Mouse (Mus musculus) hindbrain, embryonic 14.5 days (tissue): ENCODE data around the gene Nol9. TPM values are rescaled to one million over a fixed set of nuclear protein-coding genes. Genes with fewer than 3 reads are reported as not detected.

Experiments
- ATAC-seq: fragments of 200-750 bp; cut with Nextera tagmentation; 2 replicates; pipeline ENCODE4 v1.8.0; 2017; ENCODE audit warnings: moderate number of reproducible peaks, mild to moderate bottlenecking, moderate TSS enrichment, moderate library complexity; ENCODE audit not compliant: low FRiP score
- DNase-seq: peaks from one replicate; pipeline ENCODE4 v3.0.0-alpha.2; 2015; ENCODE audit warnings: low spot score
- H3K27ac ChIP-seq: fragments of 300-500 bp; sonication (generic); 2 replicates; pipeline ENCODE4 v1.5.1; 2014; ENCODE audit warnings: mild to moderate bottlenecking, moderate library complexity
- H3K27me3 ChIP-seq: fragments of 300-500 bp; sonication (generic); 2 replicates; pipeline ENCODE4 v1.6.1; 2014; ENCODE audit warnings: mild to moderate bottlenecking, low read length, mixed read lengths; ENCODE audit not compliant: control insufficient read depth, insufficient read depth
- H3K36me3 ChIP-seq: fragments of 300-500 bp; sonication (generic); replicated peaks from 2 replicates; pipeline ENCODE4 v1.6.1; 2014; ENCODE audit not compliant: control insufficient read depth, insufficient read depth
- H3K4me1 ChIP-seq: fragments of 300-500 bp; sonication (generic); replicated peaks from 2 replicates; pipeline ENCODE4 v1.6.1; 2014; ENCODE audit warnings: antibody characterized with exemption, low read length, mixed read lengths; ENCODE audit not compliant: control insufficient read depth, insufficient read depth
- H3K4me2 ChIP-seq: fragments of 300-500 bp; sonication (generic); replicated peaks from 2 replicates; pipeline ENCODE4 v1.6.1; 2014; ENCODE audit warnings: mild to moderate bottlenecking, moderate library complexity
- H3K4me3 ChIP-seq: fragments of 300-500 bp; sonication (generic); replicated peaks from 2 replicates; pipeline ENCODE4 v1.5.1; 2014; ENCODE audit warnings: mild to moderate bottlenecking, low read length
- H3K9ac ChIP-seq: fragments of 300-500 bp; sonication (generic); 2 replicates; pipeline ENCODE4 v1.6.1; 2014
- H3K9me3 ChIP-seq: fragments of 300-500 bp; sonication (generic); 2 replicates; pipeline ENCODE4 v1.6.1; 2016; ENCODE audit warnings: low read length; ENCODE audit not compliant: control insufficient read depth
- WGBS: fragments of 180-500 bp; shearing (Covaris S2); extraction: QIAGEN DNeasy Blood & Tissue Kit; methylation state at CpG from one replicate; pipeline ENCODE4 v1.1.7; 2014; 5-methylcytosine and 5-hydroxymethylcytosine counted together
- polyA plus RNA-seq: library from polyadenylated mRNA; unstranded; fragments of >200 nt; fragmentation: Nextera tagmentation; extraction: Ambion mirVana; gene quantifications from 2 replicates; pipeline ENCODE4 v1.2.1, GENCODE M21; 2014

The Nol9 gene
- polyA plus RNA-seq, 1 experiment from 2014 or later: 26.1 TPM

GRCm38 (mm10) chr4:151999481-151999880 lies 39.6 kb upstream of the Nol9 start:
- ATAC-seq: no peak
- Histone ChIP-seq H3K9ac (no peak overlapping the region), H3K4me2 (no peak overlapping the region), H3K36me3 (no peaks in the 10 kb centered on the region), H3K4me3 (no peak overlapping the region), H3K27me3 (no peaks in the 10 kb centered on the region), H3K27ac (no peak overlapping the region), H3K9me3 (no peaks in the 10 kb centered on the region), H3K4me1 (peaks cover 9% of the 10 kb centered on the region)
- WGBS: 66% methylated on average over 3 of the region's 3 CpGs
- no peak for DNase-seq

- no peak for ATAC-seq
- Histone ChIP-seq H3K27ac (no peak overlapping the region), H3K9me3 (no peaks in the 10 kb centered on the region), H3K36me3 (no peaks in the 10 kb centered on the region), H3K4me1 (peaks cover 9% of the 10 kb centered on the region), H3K4me3 (no peak overlapping the region), H3K27me3 (no peaks in the 10 kb centered on the region), H3K4me2 (no peak overlapping the region), H3K9ac (no peak overlapping the region)
- DNase-seq: no peak
- WGBS: 44% methylated on average over 4 of the region's 4 CpGs
These were observed 38.2 kb upstream of the Nol9 start for GRCm38 (mm10) chr4:152000906-152001305.

- ATAC-seq (no peak), DNase-seq (no peak)
- H3K9me3 ChIP-seq: no peaks in the 10 kb centered on the region
- no peaks in the 10 kb centered on the region for H3K36me3 ChIP-seq
- WGBS: 68% methylated on average over 4 of the region's 4 CpGs
- H3K9ac ChIP-seq: no peak overlapping the region
- no peak overlapping the region for H3K27ac ChIP-seq
- H3K4me2 ChIP-seq: no peak overlapping the region
- H3K4me3 ChIP-seq: no peak overlapping the region
- peaks cover 9% of the 10 kb centered on the region for H3K4me1 ChIP-seq
- H3K27me3 ChIP-seq: peaks cover 2% of the 10 kb centered on the region
These were observed 37.8 kb upstream of the Nol9 start for GRCm38 (mm10) chr4:152001335-152001734.

- ATAC-seq (no peak), DNase-seq (no peak)
- H3K9me3 ChIP-seq: no peaks in the 10 kb centered on the region
- peaks cover 7% of the 10 kb centered on the region for H3K4me1 ChIP-seq
- no peak overlapping the region for H3K9ac ChIP-seq
- no peak overlapping the region for H3K27ac ChIP-seq
- WGBS: 96% methylated on average over 3 of the region's 3 CpGs
- H3K4me2 ChIP-seq: no peak overlapping the region
- H3K27me3 ChIP-seq: peaks cover 10% of the 10 kb centered on the region
- no peak overlapping the region for H3K4me3 ChIP-seq
- H3K36me3 ChIP-seq: no peaks in the 10 kb centered on the region
These were observed 37.1 kb upstream of the Nol9 start for GRCm38 (mm10) chr4:152002063-152002462.

- Histone ChIP-seq H3K4me3 (no peak overlapping the region), H3K4me1 (peaks cover 27% of the 10 kb centered on the region), H3K9me3 (no peaks in the 10 kb centered on the region), H3K36me3 (no peaks in the 10 kb centered on the region), H3K27ac (no peak overlapping the region), H3K9ac (no peak overlapping the region), H3K4me2 (no peak overlapping the region), H3K27me3 (peaks cover 34% of the 10 kb centered on the region)
- ATAC-seq: no peak
- 79% methylated on average over 6 of the region's 6 CpGs for WGBS
- DNase-seq: no peak
These were observed 33.0 kb upstream of the Nol9 start for GRCm38 (mm10) chr4:152006137-152006536.

- WGBS: 21% methylated on average over 3 of the region's 3 CpGs
These were observed 32.3 kb upstream of the Nol9 start for GRCm38 (mm10) chr4:152006812-152007211.

GRCm38 (mm10) chr4:152007481-152008147 lies 31.5 kb upstream of the Nol9 start:
- Histone ChIP-seq H3K4me1 (peaks cover 29% of the 10 kb centered on the region), H3K27me3 (peaks cover 37% of the 10 kb centered on the region), H3K4me3 (peak overlapping the region; percentile 65), H3K9ac (0 out of 2 replicates have a peak overlapping the region, but pooled peaks have one; percentile 67), H3K36me3 (no peaks in the 10 kb centered on the region), H3K9me3 (no peaks in the 10 kb centered on the region), H3K27ac (0 out of 2 replicates have a peak overlapping the region, but pooled peaks have one; percentile 39), H3K4me2 (peak overlapping the region; percentile 100)
- DNase-seq (no peak), ATAC-seq (no peak)
- 7% methylated on average over 8 of the region's 8 CpGs for WGBS

More at GRCm38 (mm10) chr4:152006812-152007211, 32.3 kb upstream of the Nol9 start:
- ATAC-seq: no peak
- H3K9ac ChIP-seq: no peak overlapping the region
- peaks cover 37% of the 10 kb centered on the region for H3K27me3 ChIP-seq
- no peaks in the 10 kb centered on the region for H3K36me3 ChIP-seq
- no peak overlapping the region for H3K4me2 ChIP-seq
- peaks cover 29% of the 10 kb centered on the region for H3K4me1 ChIP-seq
- no peaks in the 10 kb centered on the region for H3K9me3 ChIP-seq
- DNase-seq: no peak
- H3K27ac ChIP-seq: no peak overlapping the region
- no peak overlapping the region for H3K4me3 ChIP-seq

- no peaks in the 10 kb centered on the region for H3K9me3 ChIP-seq
- H3K27ac ChIP-seq: 0 out of 2 replicates have a peak overlapping the region, but pooled peaks have one; percentile 39
- peak overlapping the region; percentile 100 for H3K4me2 ChIP-seq
- peaks cover 37% of the 10 kb centered on the region for H3K27me3 ChIP-seq
- H3K4me1 ChIP-seq: peaks cover 29% of the 10 kb centered on the region
- no peaks in the 10 kb centered on the region for H3K36me3 ChIP-seq
- peak overlapping the region; percentile 65 for H3K4me3 ChIP-seq
- peak overlapping the region; percentile 67 for H3K9ac ChIP-seq
- DNase-seq (no peak), ATAC-seq (no peak)
- 1% methylated on average over 14 of the region's 14 CpGs for WGBS
These were observed 31.0 kb upstream of the Nol9 start for GRCm38 (mm10) chr4:152008148-152008500.

- ATAC-seq: peak; percentile 86
- Histone ChIP-seq H3K4me2 (peak within 1 kb of the TSS; percentile 100), H3K4me1 (peaks cover 29% of the 10 kb centered on the region), H3K27me3 (peaks cover 37% of the 10 kb centered on the region), H3K4me3 (peak within 1 kb of the TSS; percentile 65), H3K9me3 (no peaks in the 10 kb centered on the region), H3K36me3 (no peaks in the 10 kb centered on the region), H3K9ac (peak within 1 kb of the TSS; percentile 67), H3K27ac (peak within 1 kb of the TSS; percentile 77)
- peak; percentile 85 for DNase-seq
- WGBS: under 1% methylated on average over 45 of the region's 45 CpGs
These were observed 30.5 kb upstream of the Nol9 start, which contains the start of gene Klhl21 for GRCm38 (mm10) chr4:152008622-152009075. Gene Klhl21, plus strand, starts transcription at chr4:152008803.
